Mouse (Mus musculus): ENCODE results near the gene Cd93. TPM values are rescaled to one million over a fixed set of nuclear protein-coding genes. Genes with fewer than 3 reads are reported as not detected.

The Cd93 gene
- total RNA-seq, 4 experiments from 2014 or later, result 3.1 to 4.3 (median 3.6) TPM

DNA sequence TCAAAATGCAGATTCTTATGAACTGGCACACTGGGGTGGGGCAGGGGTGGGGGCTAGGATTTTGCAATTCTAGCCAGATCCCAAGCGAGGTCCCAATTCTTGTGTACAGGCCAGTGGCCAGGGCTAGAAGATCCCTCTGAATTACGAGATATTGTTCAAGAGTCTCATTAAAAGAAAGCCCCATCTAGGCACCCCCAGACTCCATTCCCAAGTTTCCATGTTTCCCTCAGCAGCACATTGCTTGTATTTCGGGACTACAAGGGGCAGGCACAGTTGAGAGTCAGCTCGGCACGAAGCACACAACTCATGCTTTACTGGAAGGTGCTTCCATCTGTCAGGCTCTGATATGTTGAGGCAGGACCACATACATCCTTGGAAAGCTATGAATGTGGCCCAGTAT is 38.5 kb downstream of the Cd93 start:
- no peak for DNase-seq (ENCODE audit: low spot score in 2 of 2)

DNA sequence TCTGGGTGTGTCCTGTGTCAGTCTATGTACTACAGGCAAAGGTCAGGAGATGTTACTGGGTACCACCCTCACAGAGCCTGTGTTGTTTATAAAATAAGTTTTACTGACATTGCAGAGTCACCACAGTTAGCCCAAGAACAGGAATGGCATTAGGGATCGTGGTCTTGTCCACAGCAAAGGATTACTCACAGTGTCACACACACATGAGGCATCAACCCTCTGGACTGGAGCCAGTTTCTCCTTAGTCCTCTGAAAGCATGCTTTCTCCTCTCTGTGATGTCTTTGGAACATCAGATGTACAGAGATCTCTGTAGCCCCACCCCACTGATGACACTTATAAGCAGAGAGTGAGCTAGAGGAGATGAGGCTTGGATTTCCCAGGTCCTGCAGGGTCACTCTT is 41.1 kb downstream of the Cd93 start:
- DNase-seq (ENCODE audit: low spot score in 2 of 2), result no peak

DNA sequence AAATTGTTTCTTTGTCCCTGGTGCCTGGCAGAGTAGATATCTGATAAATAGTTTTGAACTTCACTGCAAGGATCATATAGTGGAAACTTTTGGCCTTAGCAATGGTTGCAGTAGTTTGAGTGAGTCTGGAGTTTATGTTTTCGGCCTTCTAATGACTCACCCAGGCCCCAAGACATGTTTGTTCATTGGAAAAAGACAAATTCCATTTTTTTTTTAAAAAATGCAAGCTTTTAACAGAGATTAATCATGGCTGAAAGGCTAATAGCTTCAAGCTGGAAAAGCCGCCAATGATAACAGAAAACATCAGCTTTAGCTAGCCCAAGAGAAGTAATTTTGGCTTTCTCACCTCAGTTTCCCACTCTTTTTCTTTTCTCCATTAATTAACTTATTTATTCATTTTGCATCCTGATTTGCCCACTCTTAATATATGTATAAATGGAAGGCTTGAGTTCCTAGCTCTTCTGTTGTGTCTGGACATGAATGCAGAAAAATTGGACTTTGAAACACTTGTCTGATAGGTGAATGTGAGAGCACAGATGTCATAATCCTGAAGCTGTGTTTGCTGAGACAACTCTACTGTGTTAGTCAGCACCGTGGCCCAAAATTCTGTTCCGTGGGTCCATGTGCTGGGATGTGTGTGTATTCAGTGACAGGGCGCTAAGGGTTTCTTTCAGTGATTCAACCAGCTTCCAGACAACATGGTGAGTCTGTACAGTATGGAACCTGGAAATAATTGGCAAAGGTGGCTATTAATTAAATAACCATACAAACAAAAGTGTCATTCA is 44.3 kb downstream of the Cd93 start:
- DNase-seq (ENCODE audit: low spot score in 2 of 2), result no peak

DNA sequence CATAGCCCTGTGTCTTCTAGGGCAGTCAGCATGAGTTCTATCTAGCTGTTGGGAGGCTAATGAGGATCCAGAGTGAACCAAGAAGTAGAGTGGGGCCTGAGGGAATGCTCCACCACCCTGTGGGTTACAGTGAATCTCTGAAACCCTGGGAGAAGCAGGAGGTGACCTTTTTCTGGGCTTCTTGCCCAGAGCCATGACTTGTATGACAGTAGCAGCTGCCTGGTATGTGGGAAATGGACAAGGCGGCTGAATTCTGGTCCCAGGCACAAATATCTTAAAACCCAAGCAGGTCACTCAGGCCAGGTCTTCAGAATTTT is 45.6 kb downstream of the Cd93 start:
- DNase-seq (ENCODE audit: low spot score in 2 of 2), result no peak

DNA sequence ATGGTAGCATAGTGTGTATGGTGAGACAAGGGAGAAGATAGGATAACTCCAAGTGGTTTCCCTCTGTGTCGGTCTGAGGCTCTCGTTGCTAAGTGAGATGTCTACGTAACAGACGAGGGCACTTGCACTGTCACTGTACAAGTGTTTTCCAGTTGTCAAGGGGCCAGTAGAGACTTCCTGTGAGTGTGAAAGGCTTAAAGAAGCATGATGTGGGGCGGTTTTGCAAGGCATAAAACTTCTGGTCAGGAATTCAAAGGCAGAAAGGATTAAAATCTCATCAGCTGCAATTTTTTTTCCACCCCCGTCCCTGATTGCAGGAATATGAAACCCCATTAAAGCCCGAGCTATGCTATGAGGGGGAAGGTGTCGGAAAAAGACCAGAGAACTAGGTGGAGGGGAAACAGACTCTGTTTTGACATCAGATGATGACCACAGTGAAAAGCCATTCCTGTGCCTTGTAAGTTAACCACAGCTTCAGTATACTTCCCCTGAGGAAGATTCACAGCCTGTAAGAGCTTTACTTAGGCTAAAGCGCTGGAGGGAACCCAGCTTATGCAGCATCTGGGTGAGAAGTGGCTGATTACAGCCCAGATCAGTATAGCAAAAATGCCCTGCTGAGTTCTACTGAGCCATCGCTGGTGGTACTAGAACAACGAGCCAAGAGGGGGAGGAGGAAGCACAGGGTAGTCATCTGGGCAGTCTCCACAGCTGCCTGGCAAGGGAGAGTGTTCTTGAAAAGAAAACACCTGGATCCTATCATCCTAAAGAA is 46.2 kb downstream of the Cd93 start:
- DNase-seq (ENCODE audit: low spot score in 2 of 2), result no peak

DNA sequence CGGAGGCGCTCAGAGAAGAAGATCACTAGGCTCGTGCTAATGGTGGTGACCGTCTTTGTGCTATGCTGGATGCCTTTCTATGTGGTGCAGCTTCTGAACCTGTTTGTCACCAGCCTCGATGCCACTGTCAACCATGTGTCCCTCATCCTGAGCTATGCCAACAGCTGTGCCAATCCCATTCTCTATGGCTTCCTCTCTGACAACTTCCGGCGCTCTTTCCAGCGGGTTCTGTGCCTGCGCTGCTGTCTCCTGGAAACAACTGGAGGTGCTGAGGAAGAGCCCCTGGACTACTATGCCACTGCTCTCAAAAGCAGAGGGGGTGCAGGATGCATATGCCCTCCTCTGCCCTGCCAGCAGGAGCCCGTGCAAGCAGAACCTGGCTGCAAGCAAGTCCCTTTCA is 47.2 kb downstream of the Cd93 start:
- DNase-seq (ENCODE audit: low spot score in 2 of 2), result peak in 1 of 2 experiments; percentile 37

DNA sequence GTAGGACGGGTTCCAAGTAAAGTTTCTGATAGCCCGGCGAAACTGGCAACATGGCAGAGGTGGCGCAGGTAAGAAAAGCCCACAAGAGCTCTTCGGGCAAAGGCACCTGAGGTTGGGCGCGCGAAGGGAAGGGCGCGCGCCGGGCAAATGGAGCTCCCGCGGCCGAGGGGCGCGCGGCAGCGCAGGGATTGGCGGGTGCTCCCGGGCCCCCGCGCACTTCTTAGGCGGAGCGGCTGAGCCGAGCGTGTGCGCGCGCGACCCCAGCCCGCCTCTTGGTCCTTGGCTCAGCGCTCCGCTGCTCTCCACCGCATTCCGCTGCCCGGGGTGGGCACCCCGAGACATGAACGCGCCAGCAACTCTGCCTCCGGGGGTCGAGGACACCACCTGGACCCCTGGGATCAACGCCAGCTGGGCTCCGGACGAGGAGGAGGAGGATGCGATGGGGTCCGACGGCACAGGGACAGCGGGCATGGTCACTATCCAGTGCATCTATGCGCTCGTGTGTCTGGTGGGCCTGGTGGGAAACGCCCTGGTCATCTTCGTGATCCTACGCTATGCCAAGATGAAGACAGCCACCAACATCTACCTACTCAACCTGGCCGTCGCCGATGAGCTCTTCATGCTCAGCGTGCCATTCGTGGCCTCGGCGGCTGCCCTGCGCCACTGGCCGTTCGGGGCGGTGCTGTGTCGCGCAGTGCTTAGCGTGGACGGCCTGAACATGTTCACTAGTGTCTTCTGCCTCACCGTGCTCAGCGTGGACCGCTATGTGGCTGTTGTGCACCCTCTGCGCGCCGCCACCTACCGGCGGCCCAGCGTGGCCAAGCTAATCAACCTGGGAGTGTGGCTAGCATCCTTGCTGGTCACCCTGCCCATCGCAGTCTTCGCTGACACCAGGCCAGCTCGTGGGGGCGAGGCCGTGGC is 48.0 kb downstream of the Cd93 start, which contains the start of gene Sstr4:
Gene Sstr4, plus strand, starts transcription at position 214 of the 921 bp plus-strand sequence.
- DNase-seq (ENCODE audit: low spot score in 2 of 2), result peak; percentile 68 to 75

DNA sequence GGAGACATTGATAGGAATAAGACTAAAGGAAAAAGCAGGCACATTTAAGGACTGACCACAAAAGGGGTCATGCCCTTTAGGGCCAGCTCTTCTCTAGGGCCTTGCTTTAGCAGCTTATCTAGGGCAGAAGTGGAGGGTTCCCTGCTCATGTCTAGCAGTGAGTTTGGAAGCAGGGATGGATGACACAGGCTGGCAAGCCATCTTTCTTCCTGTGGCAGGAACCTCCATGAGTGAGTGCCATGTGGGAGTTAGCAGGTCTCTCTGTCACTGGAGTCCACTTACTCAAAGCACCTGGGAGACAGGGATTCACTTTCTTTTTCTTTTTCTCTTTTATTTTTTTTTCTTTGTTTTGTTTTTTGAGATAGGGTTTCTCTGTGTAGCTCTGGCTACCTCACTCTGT is 49.5 kb downstream of the Cd93 start:
- no peak for DNase-seq (ENCODE audit: low spot score in 2 of 2)

DNA sequence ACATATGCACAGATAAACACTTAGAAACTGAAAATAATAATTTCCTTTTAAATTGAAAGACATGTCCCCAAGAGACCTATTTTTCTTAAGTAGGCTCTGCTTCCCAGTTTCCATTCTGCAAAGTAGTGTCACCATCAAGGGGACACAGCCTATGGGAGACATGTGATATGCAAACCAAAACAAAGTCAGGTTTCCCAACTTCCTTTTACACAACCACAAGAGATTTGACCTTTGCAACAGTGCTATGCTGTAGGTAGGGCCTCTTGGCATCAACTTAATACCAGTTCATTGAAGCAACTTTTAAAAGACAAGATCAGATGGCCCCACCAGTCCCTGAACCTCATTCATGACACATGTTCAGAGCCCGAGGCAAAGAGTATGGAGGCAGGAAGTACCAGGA is 50.2 kb downstream of the Cd93 start:
- no peak for DNase-seq (ENCODE audit: low spot score in 2 of 2)

DNA sequence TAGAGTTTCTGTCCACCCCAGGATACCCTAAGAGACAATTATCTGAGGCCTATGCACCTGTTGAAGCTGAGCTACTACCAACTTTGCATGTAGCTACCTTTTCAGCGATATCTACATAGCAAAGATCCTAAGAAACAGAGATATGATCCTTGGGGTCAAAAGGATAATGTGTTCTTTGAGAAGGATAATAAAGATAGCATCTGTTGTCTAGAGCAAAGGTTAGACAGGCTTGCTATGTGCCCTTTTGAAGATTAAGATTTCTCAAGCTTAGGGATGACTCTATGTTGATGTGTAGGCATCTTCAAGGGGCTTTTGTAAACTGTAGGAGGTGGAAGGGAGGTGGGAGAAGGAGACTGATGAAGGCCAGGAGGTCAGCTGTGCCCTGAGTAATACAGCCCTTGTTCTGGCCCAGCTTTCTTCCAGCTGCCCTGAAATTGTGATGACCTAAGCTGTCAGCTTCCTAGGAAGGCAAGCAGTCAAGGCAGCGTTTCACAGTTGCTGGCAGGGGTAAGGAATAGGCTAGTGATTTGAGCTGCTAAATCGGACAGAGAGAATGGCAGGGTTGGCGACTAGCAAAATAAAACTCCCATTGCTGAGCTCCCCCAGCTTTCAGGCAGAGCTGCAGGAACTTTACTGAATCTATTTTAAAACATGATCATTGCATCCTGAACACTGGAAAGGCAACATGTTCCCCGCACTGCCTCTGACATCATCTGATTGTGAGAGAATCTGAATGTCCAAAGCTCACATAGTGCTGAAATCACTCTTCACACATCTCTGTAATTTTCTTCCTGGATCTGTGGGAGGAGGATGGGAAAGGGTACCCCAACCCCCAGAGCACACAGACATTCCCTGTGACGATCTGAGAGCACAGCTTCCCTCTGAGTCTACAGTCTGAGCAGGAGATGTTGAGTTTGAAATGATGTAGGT is 55.4 kb downstream of the Cd93 start:
- peak in 1 of 2 experiments; percentile 33 for DNase-seq (ENCODE audit: low spot score in 2 of 2)

DNA sequence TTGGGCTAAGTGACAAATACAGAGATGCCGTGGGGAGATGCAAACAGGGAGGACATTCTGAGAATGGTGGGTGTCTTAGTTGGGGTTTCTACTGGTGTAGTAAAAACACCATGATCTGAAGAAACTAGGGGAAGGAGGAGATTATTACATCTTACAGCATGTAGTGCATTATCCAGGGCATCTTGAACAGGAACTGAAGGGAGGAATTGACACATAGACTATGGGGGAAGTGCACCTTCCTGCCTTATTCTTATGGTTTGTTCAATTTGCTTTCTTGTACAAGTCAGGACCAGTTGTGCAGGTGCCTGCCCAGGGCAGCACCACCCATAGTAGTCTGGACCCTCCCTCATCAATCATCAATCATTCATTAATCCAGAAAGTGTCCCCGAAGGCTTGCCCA is 56.4 kb downstream of the Cd93 start:
- no peak for DNase-seq (ENCODE audit: low spot score in 2 of 2)

Other genes with a start within 250 kb of the Cd93 start
- 10 to 100 TPM; 54.3 to 76.5 (median 65.3) TPM for gene Sstr4, start 48.2 kb downstream of the Cd93 start, total RNA-seq (2022)
- 10 to 100 TPM in 1 of 4 experiments, 1 to 10 TPM in 3; 5.9 to 10.5 (median 7.9) TPM for gene Thbd, start 35.4 kb downstream of the Cd93 start, total RNA-seq (2022)
- 10 to 100 TPM; 13.0 to 16.3 (median 14.9) TPM for gene Nxt1, start 229.0 kb upstream of the Cd93 start, total RNA-seq (2022)
- 10 to 100 TPM; 28.9 to 34.5 (median 32.9) TPM for gene Gzf1, start 237.5 kb upstream of the Cd93 start, total RNA-seq (2022)

All from layer of hippocampus, adult 8-10 months (tissue).